Mouse (Mus musculus) thymus, postnatal 25 days (tissue): ENCODE measurements around the gene Prr14l.
A peak's percentile ranks its signal among the peaks of the same experiment; 100 is the strongest.
"Not testable (repeated sequence)": the region's sequence is repeated elsewhere in the genome, so short reads cannot be mapped to it uniquely, and the experiment has no call there.

ENCODE experiments used
- DNase-seq: peaks from one replicate; pipeline ENCODE4 v3.0.0; 2022

Prr14l gene

GRCm38 (mm10) chr5:32853731-32854507 lies at the start of gene Prr14l:
Prr14l (minus strand) TSS chr5:32854256.
- DNase-seq = peak; percentile 100

DNA sequence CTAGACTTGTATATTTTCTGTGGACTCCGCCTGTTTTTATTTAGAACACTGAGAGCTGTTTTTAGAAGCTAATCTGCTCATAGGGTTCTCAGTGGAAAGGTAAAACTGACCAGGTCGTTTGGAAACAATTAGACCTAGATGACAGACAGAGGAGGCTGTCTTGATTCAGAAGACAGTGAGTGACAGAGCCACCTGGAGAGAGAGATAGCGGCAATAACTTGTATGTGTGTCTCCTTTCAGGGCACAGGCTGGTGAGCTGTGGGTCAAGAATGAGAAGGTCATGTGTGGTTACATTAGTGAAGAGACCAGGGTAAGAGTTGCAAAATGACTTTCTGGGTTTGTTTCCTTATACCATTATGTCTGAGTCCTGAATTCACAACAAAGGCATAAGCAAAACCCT lies 32.7 kb upstream of the Prr14l start:
- no peak for DNase-seq

- no peak for DNase-seq
These were observed 18.3 kb upstream of the Prr14l start for GRCm38 (mm10) chr5:32872346-32872745.

DNA sequence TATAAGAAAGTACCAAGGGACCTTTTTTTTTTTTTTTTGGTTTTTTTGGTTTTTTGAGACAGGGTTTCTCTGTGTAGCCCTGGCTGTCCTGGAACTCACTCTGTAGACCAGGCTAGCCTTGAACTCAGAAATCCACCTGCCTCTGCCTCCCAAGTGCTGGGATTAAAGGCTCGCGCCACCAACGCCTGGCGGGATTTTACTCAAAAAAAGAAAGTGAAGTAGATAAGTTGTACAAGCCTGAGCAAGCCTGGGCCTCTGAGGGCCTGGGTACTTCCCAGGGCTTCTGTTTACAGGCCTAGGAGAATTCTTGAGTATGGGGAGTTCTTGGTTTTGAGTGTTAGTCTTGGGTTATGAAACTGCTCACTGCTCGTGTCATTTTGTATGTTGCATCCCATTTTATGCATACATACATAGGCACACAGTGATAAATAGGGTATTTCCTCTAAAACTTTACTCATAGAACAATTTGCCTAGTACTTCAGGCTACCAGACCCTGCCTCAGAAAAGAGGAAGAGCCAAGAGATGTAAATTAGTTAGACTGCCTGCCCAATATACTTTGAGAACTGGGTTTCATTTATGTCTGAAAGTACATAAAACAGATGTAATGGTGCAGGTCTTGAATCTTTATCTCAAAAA lies 15.5 kb upstream of the Prr14l start:
- no peak for DNase-seq

GRCm38 (mm10) chr5:32863253-32864228 lies 9.5 kb upstream of the Prr14l start, which contains the start of gene Depdc5:
Depdc5 (plus strand) TSS chr5:32863701.
- peak; percentile 97 for DNase-seq

GRCm38 (mm10) chr5:32862469-32863132 lies 8.5 kb upstream of the Prr14l start:
- DNase-seq = no peak

DNA sequence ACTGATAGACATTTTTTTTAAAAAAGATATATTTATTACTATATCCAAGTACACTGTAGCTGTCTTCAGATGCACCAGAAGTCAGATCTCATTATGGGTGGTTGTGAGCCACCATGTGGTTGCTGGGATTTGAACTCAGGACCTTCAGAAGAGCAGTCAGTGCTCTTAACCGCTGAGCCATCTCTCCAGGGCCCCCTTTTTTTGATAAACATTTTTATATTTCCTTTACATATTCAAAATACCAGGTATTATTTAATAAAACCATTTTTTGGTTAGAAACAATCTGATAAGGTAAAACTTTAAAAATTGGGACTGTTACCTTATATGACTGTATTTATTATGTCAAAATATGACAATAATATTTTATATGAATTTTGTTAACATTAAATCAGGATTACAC lies 7.0 kb upstream of the Prr14l start:
- DNase-seq = no peak

- DNase-seq = peak; percentile 57
These were observed 3.7 kb upstream of the Prr14l start for GRCm38 (mm10) chr5:32857781-32858220.

DNA sequence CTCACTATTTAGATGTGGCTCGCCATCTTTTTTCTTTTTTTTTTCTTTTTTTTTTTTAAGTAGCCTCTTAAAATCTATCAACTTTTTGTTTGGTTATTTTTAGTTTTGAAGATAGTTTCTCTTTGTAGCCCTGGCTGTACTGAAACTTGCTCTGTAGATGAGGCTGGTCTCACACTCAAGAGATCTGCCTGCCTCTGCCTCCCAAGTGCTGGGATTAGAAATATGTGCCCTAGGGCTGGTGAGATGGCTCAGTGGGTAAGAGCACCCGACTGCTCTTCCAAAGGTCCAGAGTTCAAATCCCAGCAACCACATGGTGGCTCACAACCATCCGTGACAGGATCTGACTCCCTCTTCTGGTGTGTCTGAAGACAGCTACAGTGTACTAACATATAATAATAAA lies 1.2 kb upstream of the Prr14l start:
- DNase-seq = not testable (repeated sequence)

DNA sequence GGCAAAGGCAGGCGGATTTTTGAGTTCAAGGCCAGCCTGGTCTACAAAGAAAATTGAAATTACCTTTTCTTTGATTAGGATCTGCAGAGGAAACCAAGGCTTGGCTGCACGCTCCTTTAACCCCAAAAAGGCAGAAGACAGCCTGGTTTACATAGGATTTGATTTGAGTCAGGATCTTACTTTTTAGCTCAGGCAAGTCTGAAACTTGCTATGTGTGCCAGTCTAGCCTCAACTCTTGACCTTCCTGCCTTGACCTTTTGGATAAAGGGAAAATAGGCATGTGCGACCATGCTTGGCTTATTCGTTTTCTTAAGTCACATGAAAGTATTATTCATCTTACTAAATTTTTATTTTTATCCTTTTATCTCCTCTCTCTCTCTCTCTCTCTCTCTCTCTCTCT lies 762 bp upstream of the Prr14l start:
- no peak for DNase-seq

DNA sequence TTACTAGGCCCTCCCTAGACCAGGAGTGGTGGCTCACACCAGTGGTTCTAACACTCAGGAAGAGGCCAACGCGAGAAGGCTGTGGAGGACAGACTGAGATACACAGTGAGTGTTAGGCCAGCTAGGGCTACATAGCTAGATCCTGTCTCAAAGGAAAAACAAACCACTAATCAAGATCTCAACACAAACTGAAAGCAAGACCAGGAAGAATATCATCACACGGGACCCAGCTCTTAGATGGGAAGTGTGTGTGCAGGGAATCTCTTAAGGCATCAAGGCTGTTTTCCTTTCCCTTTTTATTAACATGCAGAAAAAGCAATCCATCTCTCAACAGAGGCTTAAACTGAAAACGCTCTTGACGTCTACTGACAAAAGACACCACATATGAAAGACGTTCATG lies 2.0 kb downstream of the Prr14l start:
- DNase-seq = no peak

DNA sequence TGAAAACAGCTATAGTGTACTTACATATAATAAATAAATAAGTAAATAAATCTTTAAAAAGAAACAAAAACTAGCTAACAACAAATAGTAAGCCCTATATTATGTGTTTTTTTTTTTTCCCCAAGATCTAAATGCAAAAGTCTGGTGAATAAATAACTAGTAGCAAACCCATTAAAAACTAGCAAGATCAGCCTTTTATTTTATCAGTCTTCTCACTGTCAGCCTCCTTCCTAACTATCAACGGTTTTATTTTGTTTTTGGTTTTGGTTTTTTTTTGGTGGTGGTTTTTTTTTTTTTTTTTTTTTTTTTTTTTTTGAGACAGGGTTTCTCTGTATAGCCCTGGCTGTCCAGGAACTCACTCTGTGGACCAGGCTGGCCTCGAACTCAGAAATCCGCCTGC lies 4.5 kb downstream of the Prr14l start:
- not testable (repeated sequence) for DNase-seq

DNA sequence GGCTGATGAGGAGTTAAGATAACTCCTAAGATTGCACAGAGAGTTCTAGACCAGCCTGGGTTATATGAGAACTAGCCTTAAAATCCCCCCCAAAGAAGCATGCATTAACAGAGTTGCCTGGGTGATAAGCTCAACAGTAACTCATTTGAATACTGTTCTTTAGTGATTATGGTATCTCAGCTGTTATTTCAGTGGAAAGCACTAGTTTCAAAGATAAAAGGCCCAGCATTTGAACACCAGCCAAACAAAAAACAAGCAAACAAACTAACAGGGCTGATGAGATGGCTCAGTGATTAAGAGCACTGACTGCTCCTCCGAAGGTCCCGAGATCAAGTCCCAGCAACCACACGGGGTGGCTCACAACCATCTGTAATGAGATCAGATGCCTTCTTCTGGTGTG lies 4.9 kb downstream of the Prr14l start:
- no peak for DNase-seq

GRCm38 (mm10) chr5:32840029-32840428 lies 14.0 kb downstream of the Prr14l start:
- DNase-seq = no peak

DNA sequence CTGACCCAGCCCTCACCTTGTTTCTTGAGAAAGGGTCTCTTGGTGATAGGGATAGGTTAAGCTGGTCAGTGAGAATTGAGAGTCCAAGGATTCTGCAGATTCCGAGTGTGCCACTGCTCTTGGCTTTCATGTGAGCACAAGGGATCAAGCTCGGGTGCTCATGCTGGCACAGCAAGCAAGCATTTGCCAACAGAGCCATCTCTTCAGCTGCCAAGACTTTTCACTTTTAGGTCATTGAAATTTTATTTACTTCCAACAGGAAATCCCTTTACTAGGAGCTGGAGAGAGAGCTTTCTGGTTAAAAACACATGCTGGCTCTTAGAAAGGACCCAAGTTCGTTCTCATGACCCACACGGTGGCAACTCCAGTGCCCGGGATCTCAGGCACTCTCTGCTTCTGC lies 17.1 kb downstream of the Prr14l start:
- DNase-seq = no peak

DNA sequence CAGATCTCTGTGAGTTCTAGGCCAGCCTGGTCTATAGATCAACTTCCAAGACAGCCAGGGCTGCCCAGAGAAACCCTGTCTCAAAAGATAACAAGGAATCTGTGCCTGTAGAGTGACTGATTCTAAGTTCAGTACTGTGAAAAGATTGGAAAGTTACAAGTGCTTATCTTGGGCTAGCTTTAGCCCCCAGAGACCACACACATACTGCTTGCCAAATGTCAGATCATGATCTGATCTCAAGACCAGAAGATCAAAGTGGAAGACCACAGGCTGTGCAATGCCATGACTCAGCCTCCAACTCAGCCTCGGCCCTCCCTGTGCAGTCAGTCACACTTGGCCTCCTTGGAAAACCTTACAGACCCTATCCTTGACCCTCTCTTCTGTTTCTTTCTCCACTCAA lies 19.6 kb downstream of the Prr14l start:
- no peak for DNase-seq

DNA sequence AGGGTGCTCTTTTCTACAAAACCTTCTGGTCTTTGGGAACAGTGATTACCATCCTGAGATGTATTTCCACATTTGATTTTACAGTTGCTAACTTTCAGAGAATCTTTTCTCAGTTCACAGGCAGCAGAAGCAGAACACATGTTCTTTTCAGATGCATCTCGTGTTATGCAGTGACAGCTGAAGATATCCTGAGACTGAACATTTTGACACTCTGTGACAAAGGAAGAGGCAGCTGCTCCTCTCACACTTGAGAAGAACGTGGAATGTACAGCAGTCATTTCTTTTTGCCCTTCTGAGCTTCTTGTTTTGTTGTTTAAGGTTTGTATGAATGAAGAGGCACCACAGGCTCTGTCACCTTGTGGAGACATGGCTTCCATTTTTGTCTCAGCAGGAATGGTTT lies 24.0 kb downstream of the Prr14l start:
- DNase-seq = no peak

DNA sequence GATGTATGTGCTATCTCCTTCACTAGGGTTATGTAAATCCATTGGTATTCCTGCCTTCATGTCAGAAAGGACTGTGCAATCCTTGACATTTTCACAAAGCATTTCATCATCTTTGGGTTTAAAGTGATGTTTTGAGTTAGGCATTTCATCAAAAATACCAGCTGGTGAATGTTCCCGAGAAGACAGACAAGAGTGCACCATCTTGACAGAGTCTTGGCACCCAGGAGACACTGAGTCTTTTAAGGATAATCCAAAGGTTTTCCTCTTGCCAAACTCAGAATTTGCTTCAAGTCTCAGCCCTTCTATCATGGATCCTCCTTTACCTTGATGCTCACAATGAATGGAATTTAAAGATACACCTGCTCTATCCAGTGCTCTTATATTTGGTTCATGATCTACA lies 25.3 kb downstream of the Prr14l start:
- not testable (repeated sequence) for DNase-seq

- DNase-seq = no peak
These were observed 27.0 kb downstream of the Prr14l start, which contains the start of gene Gm20671 for GRCm38 (mm10) chr5:32827009-32827408. Gm20671 (minus strand) TSS chr5:32827109.

GRCm38 (mm10) chr5:32820471-32820870 lies 33.6 kb downstream of the Prr14l start:
- no peak for DNase-seq

- no peak for DNase-seq
These were observed 38.7 kb downstream of the Prr14l start for GRCm38 (mm10) chr5:32815396-32815795.

DNA sequence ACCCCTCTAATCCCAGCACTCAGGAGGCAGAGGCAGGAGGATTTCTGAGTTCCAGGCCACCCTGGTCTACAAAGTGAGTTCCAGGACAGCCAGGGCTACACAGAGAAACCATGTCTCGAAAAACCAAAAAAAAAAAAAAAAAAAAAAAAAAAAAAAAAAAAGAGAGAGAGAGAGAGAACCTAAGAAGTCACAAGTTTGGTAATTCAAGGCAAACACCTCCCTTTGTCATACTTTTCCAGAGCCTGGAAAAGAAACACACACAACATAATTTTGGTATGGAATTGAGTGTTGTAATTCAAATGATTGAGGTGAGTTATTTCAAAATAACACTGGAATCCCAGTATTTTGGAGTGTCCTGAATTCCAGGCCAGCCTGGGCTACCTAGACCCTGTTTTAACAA lies 67.6 kb downstream of the Prr14l start:
- not testable (repeated sequence) for DNase-seq
